Mouse (Mus musculus): ENCODE measurements around the gene Lcn8.
A peak's percentile ranks its signal among the peaks of the same experiment; 100 is the strongest.

The Lcn8 gene

GRCm38 (mm10) chr2:25652902-25653301, at the start of gene Lcn8:
Gene Lcn8, plus strand, starts transcription at chr2:25653120.
- DNase-seq (ENCODE audit: low spot score): no peak

- peak; percentile 94 for DNase-seq (ENCODE audit: low spot score)
Measured at GRCm38 (mm10) chr2:25607761-25608622, 44.9 kb upstream of the Lcn8 start, which contains the start of gene Rabl6. Gene Rabl6, minus strand, starts transcription at chr2:25608521.

GRCm38 (mm10) chr2:25608671-25609070, 44.2 kb upstream of the Lcn8 start:
- no peak for DNase-seq (ENCODE audit: low spot score)

DNA sequence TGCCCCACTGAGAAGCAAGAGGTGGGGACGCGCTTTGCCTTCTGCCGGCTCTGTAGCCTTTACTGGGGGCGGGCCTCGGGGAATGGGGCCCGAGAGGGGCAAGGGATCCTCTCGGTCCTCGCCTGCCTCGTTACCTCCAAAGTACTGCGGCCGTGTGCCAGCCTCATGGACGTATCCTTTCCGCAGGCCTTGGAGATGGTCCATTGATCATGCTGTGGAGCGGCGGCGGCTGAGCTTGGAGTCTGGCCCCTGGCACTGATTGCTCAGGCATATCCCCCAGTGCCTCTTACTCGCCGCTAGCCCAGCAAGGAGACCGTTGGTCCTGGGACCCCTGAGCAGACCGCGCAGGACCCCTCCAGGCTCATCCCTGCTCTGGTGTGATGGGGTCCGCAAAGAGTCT, 36.5 kb upstream of the Lcn8 start:
- DNase-seq (ENCODE audit: low spot score): no peak

DNA sequence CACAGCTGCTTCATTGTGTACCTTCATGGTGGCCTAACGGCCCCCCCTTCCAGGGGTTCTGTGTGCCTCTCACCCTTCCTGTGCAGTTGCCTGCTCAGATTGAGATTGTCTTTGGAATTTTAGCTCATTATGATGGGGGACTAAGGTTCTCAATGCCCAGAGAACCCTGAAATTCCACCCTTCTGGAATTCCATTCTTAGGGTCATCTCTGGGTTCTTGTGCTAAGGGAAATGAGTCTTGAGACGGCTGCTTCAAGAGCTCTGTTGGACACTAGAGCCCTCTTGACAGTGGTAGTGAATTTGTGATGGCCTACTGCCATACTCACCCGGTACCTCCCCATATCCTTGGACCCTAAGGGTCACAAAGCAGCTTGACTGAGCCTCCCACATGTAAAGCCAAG, 35.3 kb upstream of the Lcn8 start, which contains the start of gene Ccdc183:
TSS of gene Ccdc183 (minus strand) at position 101 of the 400 bp plus-strand sequence.
- DNase-seq (ENCODE audit: low spot score): no peak

GRCm38 (mm10) chr2:25620386-25620785, 32.5 kb upstream of the Lcn8 start:
- DNase-seq (ENCODE audit: low spot score): no peak

DNA sequence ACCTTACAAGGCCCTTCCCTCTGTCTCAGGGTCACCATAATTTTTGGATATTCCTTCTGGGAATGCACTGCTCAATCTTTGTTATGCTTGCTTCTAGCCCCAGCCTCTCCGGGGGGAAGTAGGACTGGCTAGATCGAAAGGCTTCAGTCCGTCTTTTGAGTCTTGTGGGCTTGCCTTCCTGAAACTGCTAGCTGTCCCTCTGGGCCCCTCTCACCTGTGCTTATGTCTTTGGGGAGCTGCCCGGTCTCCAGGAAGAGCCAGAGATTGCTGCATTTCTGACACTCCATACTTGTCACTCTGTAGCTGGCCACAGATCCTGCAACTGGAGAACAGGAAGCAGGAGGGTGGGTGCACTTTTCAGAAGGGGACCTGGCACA, 32.1 kb upstream of the Lcn8 start:
- DNase-seq (ENCODE audit: low spot score): no peak

DNA sequence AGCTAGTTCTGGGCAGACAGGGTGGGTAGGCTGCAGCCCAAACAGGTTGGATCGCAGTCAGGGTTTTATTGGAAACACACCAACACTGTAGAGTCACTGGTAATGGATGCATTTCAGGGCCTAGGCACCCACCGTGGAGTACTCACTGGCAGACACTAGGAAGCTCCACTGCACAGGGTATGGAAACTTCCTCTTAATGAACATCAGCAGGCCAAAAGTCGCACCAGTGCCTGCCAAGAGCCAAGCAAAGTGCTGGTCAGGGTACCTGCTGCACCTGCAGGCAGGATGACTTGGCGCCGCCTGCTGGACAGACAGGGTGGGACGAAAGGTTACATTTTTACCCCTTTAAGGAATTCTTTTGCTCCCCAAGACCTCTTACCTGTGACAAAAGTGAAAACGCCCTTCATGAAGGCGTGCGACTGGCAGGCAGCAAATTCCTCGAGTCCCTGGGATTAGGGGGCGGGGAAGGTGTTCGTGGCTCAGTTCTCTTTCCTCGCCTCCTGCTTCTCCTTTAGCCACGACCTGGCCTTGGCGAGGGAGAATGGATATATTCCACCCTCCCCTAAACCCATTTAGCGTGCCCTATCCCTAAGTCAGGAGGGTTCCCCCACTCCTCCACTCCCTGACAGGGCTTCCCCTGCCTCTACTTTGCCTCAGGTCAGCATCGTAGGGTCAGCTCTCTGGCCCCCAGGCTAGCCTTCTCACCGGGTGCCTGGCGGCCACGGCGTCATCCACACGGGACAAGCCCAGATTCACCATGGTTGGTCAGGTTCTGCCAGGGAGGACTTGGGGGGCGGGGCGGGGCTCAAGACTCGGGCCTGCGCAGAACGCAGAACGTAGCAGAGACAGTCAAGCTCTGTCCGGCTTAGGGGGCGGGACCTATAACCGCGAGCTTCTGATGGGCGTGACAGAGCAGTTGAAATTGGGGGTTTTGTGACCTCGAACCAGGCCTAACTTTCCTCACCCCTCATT, 31.4 kb upstream of the Lcn8 start, which contains the start of gene Tmem141:
TSS of gene Tmem141 (minus strand) at position 777 of the 972 bp plus-strand sequence.
- peak; percentile 91 for DNase-seq (ENCODE audit: low spot score)

DNA sequence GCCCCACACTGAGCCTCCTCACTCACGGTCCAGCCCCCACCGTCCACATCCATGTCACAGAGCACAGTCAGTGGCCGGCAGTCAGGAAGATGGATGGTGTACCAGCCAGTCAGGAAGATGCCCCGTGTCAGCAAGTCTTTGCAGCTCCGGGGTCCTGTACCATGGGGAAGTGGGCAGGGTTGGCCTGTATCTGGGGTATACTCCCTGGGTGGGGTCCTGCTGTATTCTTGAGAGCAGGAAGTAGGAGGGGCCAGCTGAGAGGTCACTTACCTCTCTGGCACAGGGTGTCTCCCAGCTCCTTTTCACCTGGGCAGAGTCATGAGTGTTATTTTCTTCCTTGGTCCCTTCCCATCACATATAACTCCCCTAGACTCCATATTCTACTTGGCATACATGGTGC, 26.9 kb upstream of the Lcn8 start:
- no peak for DNase-seq (ENCODE audit: low spot score)

- DNase-seq (ENCODE audit: low spot score): no peak
Measured at GRCm38 (mm10) chr2:25627811-25628210, 25.1 kb upstream of the Lcn8 start, which contains the start of gene Fcna. Gene Fcna, minus strand, starts transcription at chr2:25628030.

GRCm38 (mm10) chr2:25628738-25629137, 24.2 kb upstream of the Lcn8 start:
- DNase-seq (ENCODE audit: low spot score): no peak

GRCm38 (mm10) chr2:25633616-25634015, 19.3 kb upstream of the Lcn8 start:
- no peak for DNase-seq (ENCODE audit: low spot score)

GRCm38 (mm10) chr2:25634046-25634445, 18.9 kb upstream of the Lcn8 start:
- DNase-seq (ENCODE audit: low spot score): peak; percentile 17

DNA sequence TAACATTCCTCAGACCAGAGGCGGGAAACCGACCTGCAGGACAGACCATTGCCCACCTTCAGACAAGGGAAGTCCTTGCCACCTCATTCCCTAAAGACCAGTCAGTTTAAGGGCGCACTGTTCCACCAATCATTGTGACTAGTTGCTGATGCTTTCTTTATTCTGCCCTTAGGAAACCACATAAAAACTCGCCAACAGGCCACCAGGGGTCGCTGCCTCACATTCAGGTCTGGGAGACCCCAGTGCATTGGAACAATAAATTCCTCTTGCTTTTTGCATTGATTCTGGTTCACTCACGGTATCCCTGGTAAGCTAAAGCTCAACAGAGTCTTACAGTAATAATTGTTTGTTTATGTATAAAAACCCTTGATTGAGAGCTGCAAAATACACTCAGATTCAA, 13.0 kb upstream of the Lcn8 start:
- DNase-seq (ENCODE audit: low spot score): peak; percentile 76

DNA sequence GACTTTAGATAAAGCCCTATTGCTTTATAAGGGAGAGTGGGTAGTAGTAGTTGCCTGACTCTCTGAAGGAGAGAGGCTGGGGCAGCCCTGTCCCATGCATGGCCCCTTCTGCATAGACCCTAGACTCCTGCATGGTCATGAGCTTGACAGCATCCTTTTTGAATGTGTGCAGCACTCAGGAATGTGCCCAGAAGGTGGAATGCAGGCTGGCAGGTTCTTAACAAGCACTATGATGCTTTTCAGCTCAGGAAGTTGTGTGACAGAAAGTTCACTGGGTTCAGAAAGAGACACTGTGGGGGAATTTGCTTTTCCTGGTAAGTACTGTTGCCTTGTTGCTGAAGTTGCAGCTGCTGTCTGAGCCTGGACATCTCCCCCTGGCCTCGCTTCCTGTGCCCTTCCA, 1.6 kb downstream of the Lcn8 start:
- peak; percentile 3 for DNase-seq (ENCODE audit: low spot score)

DNA sequence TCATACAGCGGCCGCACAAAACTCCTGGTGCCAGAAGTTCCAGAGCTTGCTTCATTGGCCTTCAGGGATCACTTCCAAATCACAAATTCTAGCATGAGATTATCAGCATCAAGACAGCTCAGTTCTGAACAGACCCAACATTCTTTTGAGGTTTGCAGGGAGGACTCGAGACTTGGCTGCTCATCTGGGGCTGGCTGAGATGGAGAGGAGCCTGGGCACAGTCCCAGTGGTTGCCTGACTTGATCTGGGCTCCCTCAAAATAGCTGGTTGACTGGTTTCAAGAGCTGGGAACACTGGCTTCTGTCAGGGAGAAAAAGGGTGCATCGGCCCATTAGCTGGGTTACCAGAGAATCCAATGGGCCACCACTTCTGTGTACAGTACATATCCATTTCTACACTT, 3.8 kb downstream of the Lcn8 start:
- DNase-seq (ENCODE audit: low spot score): no peak

DNA sequence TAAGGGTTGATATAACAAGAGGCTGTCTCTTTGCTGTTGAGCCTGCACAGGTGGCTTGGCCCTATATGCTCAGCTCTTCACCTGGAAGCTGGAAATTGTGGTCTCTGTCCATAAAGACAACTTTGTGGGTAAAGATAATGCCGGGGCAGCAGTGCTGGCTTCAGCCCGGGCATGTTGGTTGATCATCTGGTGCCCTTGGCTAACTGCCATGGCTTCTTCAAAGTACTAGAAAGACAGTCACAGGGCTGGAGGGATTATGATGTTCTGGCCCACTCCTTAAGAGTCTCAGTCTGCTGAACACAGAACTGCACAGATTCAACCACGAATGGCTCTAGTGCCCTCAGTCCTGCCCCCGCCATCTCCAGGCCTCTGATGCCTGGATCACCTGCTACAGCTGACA, 4.3 kb downstream of the Lcn8 start:
- DNase-seq (ENCODE audit: low spot score): no peak

DNA sequence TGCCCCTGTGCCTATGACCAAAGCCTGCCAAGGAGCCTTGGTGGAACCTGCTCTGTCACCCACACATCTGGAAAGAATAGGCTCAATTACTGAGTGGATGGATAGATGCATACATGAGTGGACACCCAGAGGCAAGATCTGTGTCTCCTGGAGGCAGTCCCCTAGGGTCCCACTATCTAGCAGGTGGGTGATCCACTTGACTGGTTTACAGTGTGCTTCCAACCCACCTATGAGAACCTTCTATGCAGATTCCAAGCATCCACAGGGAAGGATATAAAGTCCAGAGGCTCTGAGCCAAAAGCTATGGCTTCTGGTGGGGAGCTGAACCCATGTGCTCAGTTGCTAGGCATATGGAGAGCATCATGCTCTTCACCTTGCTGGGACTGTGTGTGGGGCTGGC, 4.7 kb downstream of the Lcn8 start, which contains the start of gene Lcn5:
TSS of gene Lcn5 (plus strand) at position 301 of the 400 bp plus-strand sequence.
- DNase-seq (ENCODE audit: low spot score): no peak

- DNase-seq (ENCODE audit: low spot score): no peak
Measured at GRCm38 (mm10) chr2:25660279-25660678, 7.4 kb downstream of the Lcn8 start.

DNA sequence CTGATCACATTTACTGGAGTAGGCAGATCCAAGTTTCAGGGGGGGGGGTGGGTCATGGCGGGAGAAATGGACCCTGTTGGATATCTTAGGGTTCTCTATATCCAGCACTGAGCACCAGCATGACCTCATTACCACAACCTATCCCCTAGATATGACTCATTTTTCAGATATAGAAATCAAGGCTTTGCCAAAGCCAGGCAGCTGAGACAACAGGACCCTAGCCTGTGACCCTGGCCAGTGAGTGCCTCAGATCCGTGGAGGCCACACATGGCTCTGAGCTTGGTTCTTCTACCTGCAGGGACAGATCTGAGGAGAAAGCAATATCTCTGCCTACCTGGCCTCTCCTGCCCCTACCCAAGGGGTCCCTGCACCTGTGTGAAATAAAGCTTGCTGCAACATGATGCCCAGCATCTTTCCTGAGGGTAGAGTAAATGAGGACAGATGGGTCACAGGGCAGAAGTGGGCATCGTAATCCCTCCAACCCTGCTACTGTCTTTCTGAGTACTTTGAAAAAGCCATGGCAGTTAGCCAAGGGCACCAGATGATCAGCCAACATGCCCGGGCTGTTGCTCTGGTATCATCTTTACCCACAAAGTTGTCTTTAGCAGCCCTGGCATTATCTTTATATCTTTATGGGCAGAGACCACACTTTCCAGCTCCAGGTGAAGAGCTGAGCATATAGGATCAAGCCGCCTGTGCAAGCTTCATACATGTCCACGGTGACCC, 8.5 kb downstream of the Lcn8 start:
- no peak for DNase-seq (ENCODE audit: low spot score)

GRCm38 (mm10) chr2:25663511-25663910, 10.6 kb downstream of the Lcn8 start:
- peak; percentile 68 for DNase-seq (ENCODE audit: low spot score)

- no peak for DNase-seq (ENCODE audit: low spot score)
Measured at GRCm38 (mm10) chr2:25664125-25664524, 11.2 kb downstream of the Lcn8 start.

Data from embryo, embryonic 10.5 days (tissue).